Mouse (Mus musculus): ENCODE results near the gene 2700097O09Rik.
"Not testable (repeated sequence)": the region's sequence is repeated elsewhere in the genome, so short reads cannot be mapped to it uniquely, and the experiment has no call there.

Gene 2700097O09Rik

GRCm38 (mm10) chr12:55079726-55080600, at the start of gene 2700097O09Rik, which contains the start of gene Srp54a:
Gene 2700097O09Rik (minus strand): TSS chr12:55080110.
Gene Srp54a (plus strand): TSS chr12:55080262.
- peak; percentile 88 to 92 for DNase-seq (ENCODE audit: low read depth in 1 of 2, low spot score in 2 of 2)

- not testable (repeated sequence) for DNase-seq (ENCODE audit: low read depth in 1 of 2, low spot score in 2 of 2)
These were observed 44.8 kb upstream of the 2700097O09Rik start for GRCm38 (mm10) chr12:55124731-55125130.

DNA sequence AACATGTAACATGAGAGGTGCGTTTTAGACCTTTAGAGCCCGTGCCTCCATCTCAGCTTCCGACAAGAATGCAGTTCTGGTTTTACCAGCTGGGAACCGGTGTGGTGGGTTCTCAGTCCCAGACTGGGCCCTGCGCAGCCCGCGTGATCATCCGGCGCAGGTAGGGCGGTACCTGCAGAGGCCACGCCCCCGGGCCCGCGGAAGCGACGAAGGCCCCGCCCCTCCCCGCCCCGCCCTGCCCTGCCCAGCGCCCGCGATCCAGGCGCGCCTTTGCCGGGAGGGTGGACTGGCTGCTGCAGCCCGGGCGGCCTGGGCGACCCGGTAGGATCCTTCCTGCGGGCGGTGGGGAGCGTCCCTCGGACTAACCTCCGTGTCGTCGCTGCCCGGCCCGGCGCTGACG, 44.3 kb upstream of the 2700097O09Rik start, which contains the start of gene Fam177a:
Fam177a (plus strand) TSS at position 228 of the 400 bp plus-strand sequence.
- DNase-seq (ENCODE audit: low read depth in 1 of 2, low spot score in 2 of 2) = not testable (repeated sequence)

DNA sequence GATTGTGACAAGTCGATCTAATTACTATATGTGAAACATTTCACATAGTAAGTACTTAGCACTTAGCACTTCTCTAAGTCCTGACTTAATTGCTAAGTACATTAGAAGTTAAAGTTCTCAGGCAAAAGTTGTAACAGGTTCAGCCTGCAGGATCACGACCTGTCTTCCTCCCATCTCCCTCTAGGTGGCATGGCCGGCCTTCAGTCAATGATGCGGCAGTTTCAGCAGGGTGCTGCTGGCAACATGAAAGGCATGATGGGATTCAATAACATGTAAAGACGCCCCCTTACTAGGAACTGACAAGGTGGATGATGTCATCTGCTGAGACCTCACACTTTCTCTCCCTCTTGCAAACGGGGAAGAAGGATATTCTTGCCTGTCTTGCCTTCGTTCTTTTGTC, 32.7 kb upstream of the 2700097O09Rik start:
- DNase-seq (ENCODE audit: low read depth in 1 of 2, low spot score in 2 of 2) = not testable (repeated sequence)

- not testable (repeated sequence) for DNase-seq (ENCODE audit: low read depth in 1 of 2, low spot score in 2 of 2)
These were observed 12.2 kb upstream of the 2700097O09Rik start for GRCm38 (mm10) chr12:55092127-55092526.

DNA sequence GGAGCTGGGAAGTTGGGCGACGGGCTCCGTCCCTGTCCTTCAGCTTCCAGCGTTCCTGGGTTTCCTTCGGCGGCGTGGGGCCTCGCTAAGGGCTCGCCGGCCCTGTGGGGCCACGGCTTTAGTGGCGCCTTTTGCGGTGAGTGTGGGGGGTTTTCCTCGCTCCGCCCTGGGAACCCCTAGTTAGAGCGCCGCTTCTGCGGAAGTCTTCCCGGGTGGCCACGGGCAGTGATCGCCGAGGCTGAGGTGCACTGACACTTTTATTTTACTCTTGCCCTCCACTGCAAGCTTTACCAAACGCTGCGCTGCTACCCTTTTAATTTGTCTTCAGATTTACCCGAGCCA, 662 bp upstream of the 2700097O09Rik start:
- DNase-seq (ENCODE audit: low read depth in 1 of 2, low spot score in 2 of 2) = not testable (repeated sequence)

- not testable (repeated sequence) for DNase-seq (ENCODE audit: low read depth in 1 of 2, low spot score in 2 of 2)
These were observed 1.2 kb downstream of the 2700097O09Rik start for GRCm38 (mm10) chr12:55078706-55079105.

DNA sequence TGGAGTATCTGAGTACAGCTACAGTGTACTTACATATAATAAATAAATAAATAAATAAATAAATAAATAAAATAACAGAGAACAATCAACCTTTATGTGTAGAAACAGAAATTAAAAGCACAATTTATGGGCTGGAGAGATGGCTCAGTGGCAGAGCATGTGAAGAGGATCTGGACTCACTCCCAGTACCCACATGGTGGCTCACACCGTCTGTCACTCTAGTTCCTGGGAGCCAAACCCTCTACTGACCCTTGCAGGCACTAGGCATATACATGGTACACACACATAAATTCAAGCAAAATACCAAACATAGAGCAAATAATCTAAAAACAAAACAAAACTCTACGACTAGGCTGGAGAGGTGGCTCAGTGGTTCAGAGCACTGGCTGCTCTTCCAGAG, 4.6 kb downstream of the 2700097O09Rik start:
- no peak for DNase-seq (ENCODE audit: low read depth in 1 of 2, low spot score in 2 of 2)

- DNase-seq (ENCODE audit: low read depth in 1 of 2, low spot score in 2 of 2) = no peak
These were observed 6.2 kb downstream of the 2700097O09Rik start for GRCm38 (mm10) chr12:55073686-55074085.

DNA sequence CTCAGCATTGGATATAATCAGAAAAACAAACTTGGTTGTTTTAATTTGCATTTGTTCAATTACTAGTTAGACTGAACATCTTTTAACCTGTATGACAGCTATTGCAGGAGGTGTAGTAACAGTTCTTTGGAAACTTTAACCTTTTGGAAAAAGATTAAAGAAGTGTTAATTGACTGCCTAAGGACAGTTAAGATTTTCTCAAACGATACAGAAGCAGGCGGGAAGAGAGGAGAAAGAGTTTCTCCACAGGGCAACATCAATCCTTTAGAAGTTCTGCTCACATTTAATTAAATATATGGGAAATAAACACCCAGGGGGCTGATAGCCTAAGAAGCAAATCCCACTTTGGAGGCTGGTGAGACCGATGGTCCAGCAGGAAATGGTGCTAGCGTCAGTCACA, 7.4 kb downstream of the 2700097O09Rik start:
- no peak for DNase-seq (ENCODE audit: low read depth in 1 of 2, low spot score in 2 of 2)

GRCm38 (mm10) chr12:55062141-55062540, 17.8 kb downstream of the 2700097O09Rik start:
- no peak for DNase-seq (ENCODE audit: low read depth in 1 of 2, low spot score in 2 of 2)

- no peak for DNase-seq (ENCODE audit: low read depth in 1 of 2, low spot score in 2 of 2)
These were observed 18.9 kb downstream of the 2700097O09Rik start for GRCm38 (mm10) chr12:55061006-55061405.

- DNase-seq (ENCODE audit: low read depth in 1 of 2, low spot score in 2 of 2) = no peak
These were observed 19.6 kb downstream of the 2700097O09Rik start for GRCm38 (mm10) chr12:55060212-55060898.

DNA sequence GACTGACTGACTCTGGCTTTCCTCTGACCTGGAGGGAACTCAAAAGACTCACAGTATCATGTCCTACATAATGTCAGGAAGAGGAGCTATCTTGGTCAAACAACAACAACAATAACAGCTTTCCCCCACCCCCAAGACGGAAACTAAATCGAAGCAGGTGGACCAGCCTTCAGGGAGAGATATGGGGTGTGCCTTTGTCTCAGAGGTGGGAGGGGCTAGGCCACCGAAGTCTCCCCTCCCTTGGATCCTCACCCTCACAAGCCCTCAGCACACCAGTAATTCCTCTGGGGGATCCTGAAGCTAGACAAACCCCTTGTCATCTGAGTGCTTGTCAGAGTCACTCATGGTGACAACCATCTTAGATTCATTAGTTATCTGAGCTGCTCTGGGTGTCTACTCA, 20.1 kb downstream of the 2700097O09Rik start:
- DNase-seq (ENCODE audit: low read depth in 1 of 2, low spot score in 2 of 2) = no peak

- no peak for DNase-seq (ENCODE audit: low read depth in 1 of 2, low spot score in 2 of 2)
These were observed 20.9 kb downstream of the 2700097O09Rik start for GRCm38 (mm10) chr12:55058865-55059615.

DNA sequence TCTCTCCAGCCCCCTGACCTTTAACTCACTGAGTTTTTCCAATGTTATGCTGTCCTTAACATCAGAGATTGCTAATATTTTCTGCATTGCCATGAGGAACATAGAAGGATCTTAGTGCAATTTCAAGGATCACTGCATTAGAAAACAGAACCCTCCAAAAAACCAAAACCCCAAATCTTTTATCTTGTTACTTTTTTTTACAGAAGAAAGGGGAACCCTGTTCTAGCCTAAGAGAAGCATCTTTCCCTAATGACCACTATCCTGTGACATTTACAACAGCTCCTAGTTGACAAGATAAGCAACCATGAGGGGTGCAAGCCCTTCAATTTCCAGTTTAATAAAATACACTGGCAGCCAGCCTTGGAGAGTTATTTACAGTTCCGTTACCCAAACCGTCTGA, 23.2 kb downstream of the 2700097O09Rik start:
- no peak for DNase-seq (ENCODE audit: low read depth in 1 of 2, low spot score in 2 of 2)

DNA sequence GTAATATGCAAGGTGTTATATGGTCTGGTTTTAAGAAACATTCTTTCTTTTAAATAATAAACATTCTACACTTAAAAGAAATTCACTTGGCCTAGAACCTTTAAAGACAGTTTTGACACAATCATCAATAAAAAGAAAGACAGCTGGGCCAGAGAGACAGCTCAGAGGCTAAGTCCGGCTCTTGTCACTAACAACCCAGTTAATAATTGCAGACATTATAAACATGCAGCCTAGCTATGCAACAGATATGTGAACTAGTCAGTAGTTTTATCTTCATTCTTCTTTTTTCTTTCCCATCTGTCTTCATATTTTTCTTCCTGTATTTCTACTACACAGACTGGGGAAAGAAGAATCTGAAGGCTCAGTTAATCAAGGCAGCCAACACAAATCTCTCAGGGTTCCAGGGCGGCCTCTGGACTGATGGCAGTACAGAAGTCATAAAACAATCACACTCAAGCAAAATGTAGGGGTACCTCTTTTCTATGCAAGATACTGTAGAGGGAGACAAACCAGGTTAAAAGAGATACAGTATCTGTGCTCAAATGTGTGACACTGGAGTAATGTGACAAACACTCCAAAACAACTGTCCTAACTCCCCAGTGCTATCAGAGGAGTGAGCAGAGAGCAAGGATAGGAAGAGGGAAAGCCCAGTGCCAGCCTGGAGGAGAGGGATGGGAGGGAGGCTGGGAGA, 25.2 kb downstream of the 2700097O09Rik start:
- no peak for DNase-seq (ENCODE audit: low read depth in 1 of 2, low spot score in 2 of 2)

DNA sequence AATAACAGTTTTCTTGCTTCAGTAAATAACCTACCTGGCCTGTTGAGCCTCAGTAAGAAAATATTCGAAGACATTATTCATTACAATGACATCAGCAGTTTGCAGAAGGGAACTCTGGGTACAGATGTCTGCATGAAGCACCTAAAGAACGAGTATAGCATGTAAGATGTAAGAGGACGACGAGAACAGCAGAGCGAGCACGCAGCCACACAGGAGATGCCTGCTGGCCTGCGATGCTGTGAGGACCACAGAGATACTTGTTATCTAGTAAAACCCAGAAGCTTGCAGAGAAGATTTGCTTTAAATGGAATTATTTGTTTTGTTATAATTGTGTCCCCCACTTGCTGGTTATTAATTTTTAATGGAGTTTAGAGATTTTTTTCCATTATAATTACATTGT, 26.6 kb downstream of the 2700097O09Rik start:
- no peak for DNase-seq (ENCODE audit: low read depth in 1 of 2, low spot score in 2 of 2)

GRCm38 (mm10) chr12:55051210-55052173, 28.4 kb downstream of the 2700097O09Rik start:
- DNase-seq (ENCODE audit: low read depth in 1 of 2, low spot score in 2 of 2) = no peak

Data from monocyte, adult 2 months (primary cell).